Mouse (Mus musculus): Measurements from ENCODE around the gene Cp.

DNA sequence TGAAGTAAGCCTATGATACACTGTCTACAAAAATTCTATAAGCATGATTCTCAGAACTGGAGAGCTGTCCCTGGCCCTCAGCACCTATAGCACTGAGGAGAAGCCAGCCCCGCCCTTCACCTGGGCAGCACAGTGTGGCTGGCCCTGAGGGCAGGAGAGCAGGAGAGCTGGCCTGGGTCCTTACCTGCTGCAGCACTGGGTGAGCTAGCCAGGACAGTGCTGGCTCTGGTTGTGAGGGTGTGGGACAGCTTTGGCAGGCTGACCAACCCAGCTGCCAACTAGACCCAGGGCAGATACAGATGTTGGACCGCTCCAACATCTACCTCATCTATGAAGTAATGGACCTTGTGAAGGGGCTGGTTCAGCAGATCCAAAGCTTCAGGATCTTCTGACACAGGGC lies 57.6 kb downstream of the Cp start:
- TF ChIP-seq CTCF (IDR thresholded peaks at IDR 0.05; ENCODE audit: borderline replicate concordance, insufficient read depth, low read depth, low read length) (no peak), POLR2A (IDR thresholded peaks at IDR 0.05; ENCODE audit: borderline replicate concordance, insufficient read depth, low read length) (no peak)

Measured in cerebellum, adult 2 months (tissue).